Mouse (Mus musculus) layer of hippocampus, adult 8-10 months (tissue): ENCODE results near the gene Nop53. TPM values are rescaled to one million over a fixed set of nuclear protein-coding genes. Genes with fewer than 3 reads are reported as not detected.
A peak's percentile ranks its signal among the peaks of the same experiment; 100 is the strongest.
"Not testable (repeated sequence)": the region's sequence is repeated elsewhere in the genome, so short reads cannot be mapped to it uniquely, and the experiment has no call there.

Experiments used
- DNase-seq, 2 experiments: peaks; one replicate each; pipeline ENCODE4 v3.0.0; 2022; ENCODE audit warnings: low spot score in 2 of 2
- total RNA-seq, 4 experiments: library from RNA; stranded (reverse); gene quantifications; 2 replicates each; pipeline ENCODE4 v1.2.4; 2022

Nop53 gene
- total RNA-seq, 4 experiments from 2014 or later, result 103 to 147 (median 122) TPM

GRCm38 (mm10) chr7:15920645-15921190 is 25.2 kb downstream of the Nop53 start:
- no peak for DNase-seq

- DNase-seq, result no peak
Observed at GRCm38 (mm10) chr7:15919947-15920346, 25.9 kb downstream of the Nop53 start.

- no peak for DNase-seq
Observed at GRCm38 (mm10) chr7:15918371-15918770, 27.5 kb downstream of the Nop53 start.

- no peak for DNase-seq
Observed at GRCm38 (mm10) chr7:15916996-15917395, 28.9 kb downstream of the Nop53 start.

- no peak for DNase-seq
Observed at GRCm38 (mm10) chr7:15916134-15916723, 29.6 kb downstream of the Nop53 start.

- DNase-seq, result not testable (repeated sequence)
Observed at GRCm38 (mm10) chr7:15915695-15916094, 30.2 kb downstream of the Nop53 start.

- DNase-seq, result no peak
Observed at GRCm38 (mm10) chr7:15914751-15915150, 31.1 kb downstream of the Nop53 start.

- no peak for DNase-seq
Observed at GRCm38 (mm10) chr7:15914252-15914651, 31.6 kb downstream of the Nop53 start.

GRCm38 (mm10) chr7:15912183-15912582 is 33.7 kb downstream of the Nop53 start:
- DNase-seq, result peak in 1 of 2 experiments; percentile 63

- DNase-seq, result no peak
Observed at GRCm38 (mm10) chr7:15910521-15910920, 35.4 kb downstream of the Nop53 start.

GRCm38 (mm10) chr7:15907971-15908590 is 37.8 kb downstream of the Nop53 start:
- no peak for DNase-seq

- no peak for DNase-seq
Observed at GRCm38 (mm10) chr7:15906602-15907001, 39.3 kb downstream of the Nop53 start.

GRCm38 (mm10) chr7:15905861-15906260 is 40.0 kb downstream of the Nop53 start:
- DNase-seq, result no peak

- DNase-seq, result no peak
Observed at GRCm38 (mm10) chr7:15901366-15902048, 44.4 kb downstream of the Nop53 start.

- no peak for DNase-seq
Observed at GRCm38 (mm10) chr7:15894251-15894650, 51.6 kb downstream of the Nop53 start.

Other genes starting within 250 kb of the Nop53 start
- not detected for gene Obox5, start 195.9 kb downstream of the Nop53 start, total RNA-seq
- gene Obox6, start 106.4 kb downstream of the Nop53 start, total RNA-seq, result not detected
- not detected for gene Crx, start 66.1 kb downstream of the Nop53 start, total RNA-seq
- gene Crxos, start 63.5 kb downstream of the Nop53 start, total RNA-seq, result under 1 TPM in 1 of 4 experiments, not detected in 3; 0.23 TPM
- 1,000 to 10,000 TPM; 1,057 to 1,355 (median 1,220) TPM for gene Selenow, start 23.7 kb downstream of the Nop53 start, total RNA-seq
- 10 to 100 TPM in 1 of 4 experiments, 1 to 10 TPM in 3; 6.3 to 10.3 (median 8.7) TPM for gene Ehd2, start 21.5 kb upstream of the Nop53 start, total RNA-seq
- 10 to 100 TPM; 15.4 to 20.0 (median 17.2) TPM for gene Bicra, start 101.8 kb upstream of the Nop53 start, total RNA-seq
- under 1 TPM; 0.67 to 0.98 (median 0.84) TPM for gene Zfp541, start 115.7 kb upstream of the Nop53 start, total RNA-seq
- gene Napa, start 152.4 kb upstream of the Nop53 start, total RNA-seq, result 100 to 1,000 TPM; 289 to 306 (median 297) TPM
- gene Kptn, start 173.8 kb upstream of the Nop53 start, total RNA-seq, result 10 to 100 TPM; 35.4 to 47.0 (median 41.5) TPM
- 100 to 1,000 TPM; 237 to 262 (median 255) TPM for gene Slc8a2, start 183.8 kb upstream of the Nop53 start, total RNA-seq
- gene Meis3, start 229.0 kb upstream of the Nop53 start, total RNA-seq, result 10 to 100 TPM; 36.4 to 42.8 (median 40.1) TPM